Mouse (Mus musculus) 3T3-L1 (cell line): ENCODE measurements around the gene Ttc27.

Experiments
- DNase-seq: peaks from one replicate; pipeline ENCODE4 v3.0.0-alpha.2; 2015; ENCODE audit warnings: low read depth, low spot score

Ttc27 gene

DNA sequence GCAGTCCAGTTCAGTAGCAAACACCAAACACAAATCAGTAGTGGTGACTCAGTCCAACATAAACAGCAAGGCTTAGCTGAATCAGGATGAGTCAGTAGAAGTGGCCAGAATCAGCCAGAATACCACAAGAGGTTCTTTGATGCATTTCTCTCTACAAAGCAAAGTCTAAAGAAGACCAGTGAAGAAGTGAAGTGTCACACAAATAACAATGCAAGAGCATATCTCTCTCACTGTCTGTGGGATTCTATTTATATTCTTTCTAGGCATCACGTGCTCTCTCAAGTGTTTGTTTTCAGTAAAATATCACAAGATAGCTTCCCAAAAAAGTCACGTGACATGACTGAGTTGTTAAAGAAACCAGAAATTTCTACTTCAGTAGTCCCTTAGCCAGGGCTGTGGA lies 102.2 kb downstream of the Ttc27 start:
- peak; percentile 92 for DNase-seq

DNA sequence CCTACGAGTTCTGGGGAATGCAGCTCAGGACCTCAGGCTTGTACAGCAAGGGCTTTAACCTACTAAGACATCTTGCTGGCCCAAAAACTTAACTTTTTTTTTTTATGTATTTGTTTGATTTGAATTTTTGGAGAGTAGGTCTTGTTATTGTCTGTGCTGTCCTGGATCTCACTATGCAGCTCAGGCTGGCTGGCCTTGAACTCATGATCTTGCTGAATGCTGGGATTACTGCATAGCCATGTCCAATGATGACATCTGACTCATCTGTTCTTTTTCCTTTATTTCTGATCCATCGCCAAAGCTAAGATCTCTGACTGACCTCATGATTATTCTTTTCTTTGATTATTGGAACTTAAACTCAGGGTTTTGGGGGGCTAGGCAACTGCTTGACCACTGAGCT lies 113.3 kb downstream of the Ttc27 start:
- DNase-seq = no peak

DNA sequence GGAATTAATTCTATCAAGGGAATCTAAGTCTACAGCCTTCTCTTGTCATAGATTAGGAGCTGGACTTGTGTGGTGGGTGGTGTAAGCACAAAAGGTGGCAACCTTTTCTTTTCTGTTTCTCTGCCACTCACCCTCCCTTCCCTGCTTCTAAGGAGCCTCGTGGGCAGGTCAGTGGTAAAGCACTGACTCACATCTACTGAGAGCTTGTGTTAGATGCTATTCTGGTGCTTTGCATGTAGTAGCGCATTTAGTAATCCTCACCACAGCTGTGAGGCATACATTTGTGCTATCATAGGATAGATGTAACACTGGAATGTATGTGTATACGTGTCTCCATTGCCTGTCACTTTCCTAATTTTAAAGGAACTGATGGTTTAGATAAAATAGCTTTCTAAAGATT lies 124.2 kb downstream of the Ttc27 start:
- DNase-seq = peak; percentile 27

DNA sequence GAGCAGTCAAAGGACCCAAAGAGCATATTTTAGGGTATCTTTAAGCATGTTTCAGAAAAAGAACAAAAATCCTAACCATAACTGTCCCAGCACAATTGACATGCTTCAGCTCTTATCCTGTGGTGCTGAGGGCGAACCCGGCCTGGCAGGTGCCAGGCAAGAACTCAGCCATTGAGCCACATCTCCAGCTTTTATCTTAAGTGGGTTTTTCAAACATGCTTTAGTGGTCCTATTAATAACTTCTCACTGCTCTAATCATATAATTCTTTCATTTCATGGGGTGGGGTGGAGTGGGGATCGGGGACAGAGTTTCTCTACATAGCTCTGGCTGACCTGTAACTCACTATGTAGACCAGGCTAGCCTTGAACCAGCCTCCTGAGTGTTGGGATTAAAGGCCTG lies 125.1 kb downstream of the Ttc27 start:
- no peak for DNase-seq

DNA sequence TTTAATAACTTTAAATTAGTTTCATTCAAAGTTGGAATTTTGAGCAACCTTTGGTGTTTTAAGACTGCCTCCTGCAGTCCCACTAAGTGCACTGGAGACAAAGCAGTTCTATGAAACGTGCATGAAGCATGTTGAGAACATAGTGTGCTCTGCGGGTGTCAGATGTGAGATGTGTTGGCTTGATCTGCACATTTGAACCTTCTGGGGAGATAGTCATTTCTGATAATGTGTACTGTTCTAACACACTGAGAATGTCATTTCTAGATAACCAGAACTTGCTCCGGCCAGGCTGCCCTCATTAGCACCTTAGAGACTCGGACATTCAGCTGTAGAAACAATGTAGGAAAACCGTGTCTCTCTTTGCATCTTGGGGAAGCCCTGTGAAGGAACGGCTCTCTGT lies 126.0 kb downstream of the Ttc27 start:
- no peak for DNase-seq

DNA sequence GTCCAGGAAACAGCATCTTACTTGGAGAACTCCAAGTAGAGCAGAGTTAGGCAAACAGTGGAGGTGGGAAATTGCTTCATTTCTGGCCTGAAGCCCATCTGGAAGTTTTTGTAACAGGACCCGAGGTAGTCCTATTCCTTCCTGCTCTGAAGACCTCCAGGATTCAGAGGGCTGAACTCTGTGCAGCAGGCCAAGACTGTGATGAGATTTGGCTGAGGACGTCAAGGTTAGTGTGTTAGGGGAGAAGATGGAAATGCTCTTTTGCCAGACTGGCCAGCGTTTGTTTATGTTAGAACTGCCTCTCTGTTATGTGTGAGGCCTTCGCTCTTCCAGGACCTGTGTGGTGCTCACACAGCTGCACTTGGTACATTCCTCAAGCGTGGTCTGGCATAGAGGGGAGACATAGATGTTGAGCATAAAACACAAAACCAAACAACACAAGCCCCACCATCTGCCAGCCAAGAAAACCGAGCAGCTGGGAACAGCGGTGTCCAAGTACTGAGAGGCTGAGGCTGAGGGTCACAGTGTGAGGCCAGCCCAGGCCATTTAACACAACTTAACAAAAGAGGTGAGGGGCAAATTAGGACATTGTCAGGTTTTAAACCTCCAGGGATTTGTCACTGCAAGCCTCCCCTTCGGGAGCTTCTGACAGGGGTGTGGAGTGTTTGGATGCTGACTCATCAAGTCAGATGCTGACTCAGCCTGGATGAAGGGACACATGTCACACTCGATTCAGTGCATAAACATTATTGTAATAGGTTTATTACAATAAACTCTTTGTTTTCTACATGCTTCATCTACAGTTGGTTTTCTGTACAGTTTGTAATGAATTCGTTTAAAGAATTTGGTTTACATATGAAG lies 128.7 kb downstream of the Ttc27 start:
- peak; percentile 87 for DNase-seq

DNA sequence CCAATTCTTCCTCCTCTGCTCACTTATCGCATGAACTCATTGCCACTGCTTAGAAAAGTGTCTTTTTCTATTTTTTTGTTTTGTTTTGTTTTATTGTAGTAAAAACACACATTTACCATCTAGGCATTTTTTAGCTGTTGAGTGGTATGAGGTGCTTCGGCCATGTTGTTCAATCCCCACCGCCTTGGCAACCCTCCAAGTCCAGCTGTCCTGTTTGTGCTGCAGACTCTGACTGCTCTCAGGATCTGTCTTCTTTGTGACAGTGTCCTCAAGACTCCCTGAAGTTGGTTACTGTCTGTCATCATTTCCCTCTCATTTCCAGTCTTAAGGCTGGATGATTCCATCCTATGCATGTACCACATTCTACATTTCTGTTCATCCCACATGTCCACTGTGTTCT lies 132.7 kb downstream of the Ttc27 start:
- no peak for DNase-seq

DNA sequence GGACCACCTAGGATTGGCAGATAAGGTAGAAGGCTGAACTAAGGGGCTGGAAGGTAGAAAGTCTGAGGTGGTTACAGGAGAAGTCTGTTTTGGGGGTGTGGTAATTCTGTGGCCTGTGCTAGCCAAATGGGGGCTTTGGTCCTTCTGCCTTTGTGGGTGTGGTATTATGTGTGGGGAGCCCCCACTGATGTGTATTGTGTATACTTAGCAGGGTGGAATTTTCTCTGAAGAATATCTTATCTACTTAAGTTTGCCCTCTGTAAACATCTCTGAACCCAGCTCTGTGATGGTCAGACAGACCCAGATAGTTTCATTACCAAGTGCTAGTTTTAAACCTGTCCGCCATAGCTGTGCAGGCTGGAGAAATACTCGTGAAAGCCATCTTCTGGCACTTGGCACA lies 141.8 kb downstream of the Ttc27 start:
- DNase-seq = no peak

DNA sequence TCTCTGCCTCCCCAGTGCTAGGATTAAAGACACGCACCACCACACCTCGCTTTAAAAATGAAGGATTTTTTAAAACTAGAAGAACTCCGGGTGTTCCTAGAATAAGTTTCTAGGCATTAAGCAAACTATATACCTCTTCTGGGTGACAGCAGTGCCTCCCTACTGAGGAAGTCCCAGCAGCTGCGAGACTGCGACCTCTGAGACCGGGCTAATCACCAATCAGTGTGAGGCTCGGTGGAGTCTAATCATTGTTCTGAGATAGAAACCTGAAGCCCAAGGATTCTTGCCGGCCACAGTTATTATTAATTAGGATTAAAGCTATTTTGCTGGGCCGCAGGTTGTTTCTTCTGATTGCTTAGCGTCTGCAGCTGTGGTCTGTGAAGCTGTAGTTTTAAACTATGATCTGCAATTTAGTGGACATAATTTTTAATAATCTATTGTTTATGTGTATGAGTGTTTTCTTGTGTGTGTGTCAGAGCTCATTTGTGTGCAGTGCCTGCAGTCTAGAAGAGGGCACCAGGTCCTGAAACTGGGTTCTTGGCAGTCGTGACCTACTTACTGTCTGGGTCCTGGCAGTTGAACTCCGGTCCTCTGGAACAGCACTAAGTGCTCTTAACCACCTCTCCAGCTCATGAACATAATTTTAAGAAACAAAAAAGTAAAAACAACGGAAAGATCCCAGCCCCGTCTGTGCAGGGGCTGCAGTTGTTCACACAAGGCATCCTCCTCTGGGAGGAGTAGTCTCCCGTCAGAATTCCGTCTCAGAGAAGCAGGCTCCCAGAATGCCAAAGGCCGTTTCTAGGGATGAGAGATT lies 142.9 kb downstream of the Ttc27 start:
- DNase-seq = no peak

DNA sequence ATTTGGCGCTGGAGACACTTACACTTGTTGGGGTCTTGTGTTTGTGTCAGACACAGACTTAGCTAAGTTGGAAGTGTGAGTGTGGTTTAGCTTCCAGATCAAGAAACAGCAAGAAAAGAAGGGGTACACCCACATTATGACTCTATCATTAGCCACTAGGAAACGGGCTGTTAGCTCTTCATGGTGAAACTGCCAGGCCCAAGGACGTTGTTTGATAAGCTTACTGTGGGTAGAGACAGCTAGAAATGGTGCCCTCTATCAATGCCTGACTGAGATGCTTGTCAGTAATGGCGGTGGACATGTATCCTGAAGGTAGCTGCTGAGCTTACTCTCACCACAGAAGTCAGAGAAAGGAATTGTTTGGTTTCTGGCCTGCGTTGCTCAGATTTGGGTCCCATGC lies 146.3 kb downstream of the Ttc27 start:
- DNase-seq = no peak

DNA sequence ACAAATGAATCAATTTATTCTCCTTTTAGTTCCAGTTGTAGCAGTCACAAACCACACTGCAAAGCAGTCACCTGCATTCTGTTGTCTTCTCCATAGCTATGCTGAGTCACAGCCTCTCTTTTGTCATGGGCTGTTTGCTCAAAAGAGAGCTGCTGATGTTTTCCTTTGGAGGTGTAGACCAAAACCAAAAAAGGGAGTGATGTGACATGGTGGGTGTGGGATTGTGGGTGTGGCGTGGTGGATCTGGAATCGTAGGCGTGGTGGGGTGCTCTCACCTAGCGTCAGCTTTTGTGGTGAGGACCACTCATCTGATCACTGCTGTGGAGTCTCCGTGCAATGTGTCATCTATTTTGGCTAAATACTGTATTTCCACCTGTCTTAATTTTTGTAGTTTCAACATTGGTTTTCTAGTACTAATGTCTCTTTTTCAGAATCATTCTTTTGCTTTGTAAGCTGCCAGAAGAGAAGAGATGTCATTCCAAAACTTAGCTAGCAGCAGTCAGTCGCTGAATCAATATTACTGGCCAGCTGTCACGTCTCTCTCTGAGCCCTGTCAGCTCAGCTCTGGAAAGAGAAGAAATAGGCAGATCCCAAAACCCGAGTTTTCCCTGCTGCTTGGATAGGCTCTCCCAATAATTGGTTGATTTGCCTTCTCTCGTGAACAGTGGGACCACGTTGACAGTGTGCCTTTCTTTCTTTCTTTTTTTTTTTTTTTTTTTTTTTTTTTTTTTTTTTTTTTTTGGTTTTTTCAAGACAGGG lies 147.4 kb downstream of the Ttc27 start:
- no peak for DNase-seq

DNA sequence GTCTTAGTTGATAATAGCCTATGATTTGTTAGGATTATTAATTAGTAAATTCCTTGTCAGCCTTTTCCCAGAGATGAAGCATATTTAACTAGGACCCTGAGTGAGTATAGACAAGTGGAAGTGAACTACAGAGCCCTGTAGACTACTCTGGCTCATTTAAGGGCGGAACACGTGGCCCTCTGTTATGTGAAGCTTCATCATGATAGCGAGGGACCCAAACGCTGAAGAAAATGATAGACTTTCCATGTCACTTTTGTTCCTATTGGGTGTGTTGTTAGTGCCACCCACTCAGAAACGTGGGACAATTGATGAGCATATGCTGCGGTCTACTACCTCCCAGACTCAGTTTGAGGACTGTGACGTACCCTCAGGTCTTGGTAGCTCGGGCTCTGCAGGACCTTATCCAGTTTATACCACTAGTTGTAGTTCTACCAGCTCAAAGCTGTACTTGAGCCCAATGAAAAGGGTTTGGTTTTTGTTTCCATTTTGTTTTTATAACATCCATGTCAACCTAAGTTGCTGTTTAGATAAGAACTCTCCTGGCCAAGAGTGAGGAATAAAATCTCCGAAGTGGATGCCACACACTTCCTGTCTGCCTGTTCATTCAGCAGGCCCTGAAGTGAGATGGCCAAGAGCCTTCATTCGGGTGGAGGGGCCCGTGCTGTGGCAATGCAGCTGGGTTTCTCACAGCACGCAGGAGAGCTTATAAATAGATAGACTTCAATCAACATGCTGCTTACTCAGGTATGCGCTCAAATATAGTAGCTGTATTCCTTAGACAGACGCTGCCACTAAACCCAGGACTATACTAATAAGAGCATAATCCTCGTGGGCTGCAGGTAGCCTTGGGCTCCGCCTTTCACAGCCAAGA lies 148.4 kb downstream of the Ttc27 start:
- no peak for DNase-seq

DNA sequence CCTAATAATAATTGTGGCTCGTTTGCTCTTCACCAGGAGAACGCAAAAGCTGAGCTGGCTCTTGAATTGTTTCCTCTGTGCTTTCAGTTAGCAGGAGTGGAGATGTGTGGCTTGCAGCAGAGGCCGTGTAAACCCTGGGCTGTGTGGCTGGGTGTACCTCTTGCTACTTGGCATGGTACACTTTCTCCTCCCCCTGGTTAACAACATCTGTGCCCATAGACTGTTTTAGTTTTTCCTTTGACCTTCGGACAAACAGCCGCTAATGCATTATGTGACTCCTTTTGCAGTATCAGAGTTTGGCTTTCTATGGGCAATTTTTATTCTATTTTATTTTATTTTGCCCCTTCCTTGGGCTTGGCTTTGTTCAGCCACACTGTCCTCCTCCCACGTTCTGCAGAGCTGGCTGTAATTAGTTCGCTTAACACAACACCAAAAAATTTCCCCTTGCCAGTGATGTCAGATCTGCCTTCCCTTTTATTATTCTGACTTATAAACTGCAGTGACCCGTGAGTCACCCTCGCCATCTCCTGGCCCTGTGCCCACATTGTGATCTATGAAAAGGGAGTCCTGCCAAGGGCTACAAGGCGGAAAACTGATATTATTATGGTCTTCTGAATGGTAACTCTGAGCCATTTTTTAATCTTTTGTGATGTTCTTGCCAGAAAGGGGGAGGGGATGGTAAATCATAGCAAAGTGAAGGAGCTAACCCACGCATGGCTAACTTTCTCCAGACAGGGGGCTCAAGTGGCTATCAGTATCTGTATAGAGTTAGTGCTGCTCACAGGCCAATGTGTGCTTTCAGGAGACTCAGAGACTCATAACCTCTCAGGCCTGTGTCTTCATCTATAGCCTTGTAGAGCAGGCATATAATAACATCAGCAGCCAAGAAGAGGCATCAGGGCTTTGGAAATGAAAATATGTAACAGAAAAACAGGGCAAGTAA lies 149.3 kb downstream of the Ttc27 start:
- DNase-seq = peak; percentile 89

DNA sequence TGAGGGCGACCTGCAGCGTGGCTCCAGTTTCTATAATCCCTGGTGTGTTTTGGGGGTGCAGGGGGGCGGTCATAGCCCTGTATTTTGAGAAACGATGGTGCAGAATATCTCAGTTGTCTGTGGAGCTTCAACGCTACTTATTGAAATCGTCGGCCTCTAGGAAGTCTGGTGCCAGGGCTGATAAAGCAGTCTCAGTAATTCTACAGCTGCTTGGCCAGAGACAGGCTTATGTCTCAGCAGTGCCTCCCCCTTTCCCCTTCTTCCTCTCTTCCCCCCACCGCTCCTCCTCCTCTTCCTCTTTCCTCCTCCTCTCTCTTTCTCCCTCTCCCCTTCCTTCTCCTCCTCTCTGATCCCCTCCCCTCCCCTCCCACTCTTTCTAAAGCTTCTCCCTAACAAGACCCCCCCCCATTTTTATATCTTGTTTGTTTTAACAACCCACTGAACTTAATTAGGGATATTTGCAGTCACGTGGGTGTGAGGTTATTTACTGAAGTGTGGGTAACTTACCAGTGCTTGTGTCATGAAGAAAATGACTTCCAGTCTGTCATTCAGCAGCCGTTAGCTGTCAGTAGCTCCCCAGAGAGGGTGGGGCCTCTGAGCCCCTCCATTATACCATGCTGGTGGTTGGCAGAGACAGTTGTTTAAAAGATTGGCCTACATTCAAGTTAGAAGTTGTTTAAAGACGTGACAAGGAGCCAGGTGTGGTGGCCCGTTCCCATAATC lies 150.8 kb downstream of the Ttc27 start:
- DNase-seq = no peak

DNA sequence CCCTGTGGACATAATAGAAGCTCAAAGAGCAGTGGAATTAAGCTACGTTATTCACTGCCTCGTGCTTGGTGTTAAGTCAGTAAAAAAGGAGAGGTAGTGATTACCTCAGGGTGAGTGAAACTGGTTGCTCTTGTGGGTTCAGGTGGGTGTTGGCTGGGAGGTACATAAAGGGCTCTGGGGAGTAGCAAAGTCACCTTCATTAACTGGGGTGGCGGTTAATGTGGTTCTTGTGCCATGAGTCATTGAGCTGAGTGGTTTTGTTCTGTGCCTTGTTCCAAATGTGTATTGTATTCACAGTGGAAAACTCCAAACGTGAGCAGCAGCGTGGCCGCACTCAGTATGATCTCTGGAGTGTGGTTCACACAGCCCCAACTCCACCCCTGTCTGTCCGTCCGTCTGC lies 152.0 kb downstream of the Ttc27 start:
- peak; percentile 88 for DNase-seq

DNA sequence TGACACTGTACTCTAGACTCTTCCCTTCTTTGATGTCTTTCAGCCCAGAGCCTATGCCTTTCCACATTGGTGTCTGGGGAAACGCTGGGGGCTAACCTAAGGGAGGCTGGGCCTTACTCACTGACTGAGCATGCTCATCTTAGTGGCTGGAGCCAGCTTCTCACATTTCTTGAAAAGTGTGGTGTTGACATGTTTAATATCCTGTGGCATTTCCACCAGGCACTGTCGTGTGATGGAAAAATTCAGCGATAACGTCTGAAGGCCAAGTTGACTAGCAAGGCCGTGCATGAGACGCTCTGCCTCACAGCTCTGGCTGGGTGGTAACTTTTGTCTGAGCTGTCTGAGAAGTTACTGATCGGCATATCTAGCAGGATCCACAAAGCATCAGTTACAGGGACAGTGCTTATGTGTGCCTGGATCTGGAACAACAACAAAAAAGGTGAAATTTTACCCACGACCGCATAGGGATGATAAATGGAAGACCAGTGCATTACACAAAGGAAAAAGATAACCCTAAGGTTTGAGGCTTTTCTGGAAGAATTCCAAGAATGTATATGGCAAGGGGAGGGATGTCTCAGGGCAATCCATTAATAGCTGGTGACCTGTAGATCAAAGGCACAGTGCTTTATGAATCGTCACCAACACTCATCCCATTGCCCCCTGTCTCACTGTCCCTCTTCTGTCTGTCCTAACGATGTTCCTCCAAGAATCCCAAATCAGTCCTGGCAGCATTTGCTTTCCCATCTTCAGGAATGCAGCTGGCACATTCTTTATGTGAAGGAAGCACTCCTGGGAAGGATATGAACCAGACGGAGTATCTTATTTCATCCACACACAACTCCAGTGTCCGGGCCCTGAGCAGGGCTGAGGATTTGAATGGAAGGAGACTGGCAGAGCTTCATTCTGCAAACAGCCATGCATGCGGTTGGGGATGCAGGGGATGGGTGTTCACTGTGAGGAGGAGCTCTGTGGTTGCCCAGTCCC lies 152.9 kb downstream of the Ttc27 start:
- peak; percentile 92 for DNase-seq

DNA sequence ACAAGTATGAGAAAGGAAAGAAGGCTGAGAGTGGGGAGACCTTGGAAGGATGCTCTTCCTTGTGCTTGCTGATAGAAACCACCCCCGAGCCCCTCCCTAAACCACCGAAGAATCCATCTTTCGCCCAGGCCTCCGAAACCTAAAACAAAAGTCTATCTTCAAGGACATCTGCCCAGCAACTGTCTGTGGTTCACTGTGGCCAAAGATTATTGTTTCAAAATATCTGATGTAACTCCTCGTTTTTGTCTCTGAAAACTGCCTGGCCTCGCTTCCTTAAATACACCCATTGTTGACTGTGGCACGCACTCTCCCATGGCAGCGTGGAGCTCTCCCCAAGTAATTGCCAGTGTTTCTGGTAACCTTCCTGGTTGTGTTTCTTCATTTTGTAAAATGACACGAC lies 155.0 kb downstream of the Ttc27 start:
- DNase-seq = peak; percentile 27

DNA sequence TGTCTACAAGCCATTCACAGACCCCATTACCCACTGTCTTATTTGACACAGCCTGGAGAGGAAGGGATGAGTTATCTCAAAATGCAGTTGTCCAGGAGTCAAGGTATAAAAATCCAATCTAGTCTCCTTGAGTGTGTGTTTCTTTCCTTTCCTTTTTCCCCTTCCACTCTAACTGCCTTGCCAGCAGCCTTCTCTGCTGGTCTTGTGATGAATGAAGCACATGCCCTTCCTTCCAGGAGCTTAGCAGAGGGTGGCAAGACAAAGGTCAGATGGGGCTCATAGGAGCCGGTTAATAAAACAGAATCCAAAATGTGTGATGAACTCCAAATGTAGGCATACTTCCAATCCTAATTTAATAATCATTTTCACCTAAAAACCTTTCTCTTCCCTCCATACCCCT lies 156.2 kb downstream of the Ttc27 start:
- DNase-seq = no peak
